Mouse (Mus musculus) naive thymus-derived CD4-positive, alpha-beta T cell, adult 2 months (primary cell): ENCODE data around the gene Olfr1039.
"Not testable (repeated sequence)": the region's sequence is repeated elsewhere in the genome, so short reads cannot be mapped to it uniquely, and the experiment has no call there.

Experiments
- DNase-seq: peaks from one replicate; pipeline ENCODE4 v3.0.0-alpha.2; 2011; ENCODE audit warnings: low read depth

Olfr1039 gene

GRCm38 (mm10) chr2:86135828-86136227, at the start of gene Olfr1039:
Gene Olfr1039, minus strand, starts transcription at chr2:86135928.
- no peak for DNase-seq

GRCm38 (mm10) chr2:86179950-86180349, 44.2 kb upstream of the Olfr1039 start:
- DNase-seq: no peak

GRCm38 (mm10) chr2:86177720-86178119, 42.0 kb upstream of the Olfr1039 start, which contains the start of gene Olfr1044:
Gene Olfr1044, minus strand, starts transcription at chr2:86177820.
- DNase-seq: no peak

GRCm38 (mm10) chr2:86175422-86175821, 39.7 kb upstream of the Olfr1039 start:
- not testable (repeated sequence) for DNase-seq

DNA sequence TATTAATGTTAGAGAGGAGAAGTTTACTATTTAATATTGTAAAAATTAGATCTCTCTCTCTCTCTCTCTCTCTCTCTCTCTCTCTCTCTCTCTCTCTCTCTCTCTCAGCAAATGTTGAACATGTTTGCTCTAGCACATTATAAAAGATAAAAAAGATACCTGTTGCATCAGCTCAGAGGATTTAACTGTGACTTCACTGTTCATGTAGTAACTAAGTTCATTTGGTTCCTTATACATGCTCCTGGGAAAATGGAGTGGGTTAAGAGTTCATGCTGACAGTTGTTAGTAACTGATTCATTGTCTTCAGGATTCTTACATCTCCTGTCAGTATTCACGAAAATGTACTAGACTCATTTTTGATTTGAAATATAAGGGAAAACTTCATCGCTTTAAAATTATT, 31.7 kb upstream of the Olfr1039 start, which contains the start of gene Olfr1043:
Olfr1043 (minus strand) TSS at position 101 of the 400 bp plus-strand sequence.
- no peak for DNase-seq

DNA sequence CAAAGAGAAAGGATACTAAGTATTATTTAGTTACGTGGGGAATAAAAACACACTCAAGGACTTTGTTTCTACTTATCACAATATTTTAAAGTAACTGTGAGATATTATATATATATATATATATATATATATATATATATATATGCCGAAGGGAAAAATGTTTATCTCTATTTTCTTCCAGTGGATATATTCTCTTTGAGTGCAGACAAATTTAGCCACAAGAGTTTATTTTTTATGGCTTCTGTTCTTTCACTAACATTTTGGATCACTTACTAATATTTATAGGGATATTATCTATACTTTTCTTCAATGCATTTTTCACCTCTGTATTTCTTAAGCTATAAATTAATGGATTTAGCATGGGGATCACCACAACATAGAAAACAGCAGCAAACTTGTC, 26.0 kb upstream of the Olfr1039 start, which contains the start of gene Olfr1042:
Olfr1042 (minus strand) TSS at position 101 of the 400 bp plus-strand sequence.
- DNase-seq: no peak

- no peak for DNase-seq
Measured at GRCm38 (mm10) chr2:86146632-86147031, 10.9 kb upstream of the Olfr1039 start, which contains the start of gene Olfr1040. Gene Olfr1040, minus strand, starts transcription at chr2:86146732.

- no peak for DNase-seq
Measured at GRCm38 (mm10) chr2:86087285-86087684, 48.4 kb downstream of the Olfr1039 start, which contains the start of gene Olfr1037. Gene Olfr1037, minus strand, starts transcription at chr2:86087385.

DNA sequence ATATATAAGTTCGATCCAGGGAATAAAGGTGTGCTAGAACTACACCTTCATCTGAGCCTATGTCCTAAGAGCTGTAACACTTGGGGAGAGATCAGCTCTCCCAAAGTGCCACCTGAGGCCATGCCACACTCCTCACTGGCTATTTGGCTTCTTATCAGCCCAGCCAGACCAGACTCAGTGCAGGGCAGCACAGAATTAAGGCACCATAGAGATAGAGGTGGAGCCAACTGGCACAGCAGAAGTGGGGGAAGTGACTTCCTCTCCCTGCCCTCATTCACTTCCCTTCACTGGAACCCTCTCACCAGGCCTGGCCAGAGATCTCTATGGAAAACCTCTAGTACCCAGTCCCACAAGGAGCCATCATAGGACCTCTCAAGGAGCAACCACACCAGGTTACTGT, 55.2 kb downstream of the Olfr1039 start:
- DNase-seq: not testable (repeated sequence)
